Mouse (Mus musculus) myocyte (in vitro differentiated cells): ENCODE measurements at regions not wholly inside any gene's neighbourhood (a gene's known extent, or its start where the extent isn't known, plus 50 kb on each side); places are given as distances from the start of the nearest gene placed in this dataset.

Source experiments
- CEBPB ChIP-seq: IDR thresholded peaks from 2 replicates; pipeline ENCODE4 v1.6.1; 2011; ENCODE audit warnings: mild to moderate bottlenecking, moderate library complexity; ENCODE audit not compliant: poor library complexity, insufficient read depth, severe bottlenecking
- E2F4 ChIP-seq: IDR thresholded peaks from one replicate; pipeline ENCODE4 v1.6.1; 2011; ENCODE audit warnings: mild to moderate bottlenecking, control low read depth, moderate library complexity; ENCODE audit not compliant: insufficient read depth
- MAX ChIP-seq: IDR thresholded peaks from one replicate; pipeline ENCODE4 v1.6.1; 2011; ENCODE audit warnings: low read depth, mild to moderate bottlenecking, control low read depth
- POLR2A ChIP-seq: IDR thresholded peaks from one replicate; pipeline ENCODE4 v1.6.1; 2011; ENCODE audit warnings: low read depth, mild to moderate bottlenecking, control low read depth, moderate library complexity; ENCODE audit not compliant: insufficient read length
- SRF ChIP-seq: IDR thresholded peaks from one replicate; pipeline ENCODE4 v1.6.1; 2011; ENCODE audit warnings: low read depth; ENCODE audit not compliant: control insufficient read depth, insufficient read length
- USF1 ChIP-seq: IDR thresholded peaks from one replicate; pipeline ENCODE4 v1.6.1; 2011; ENCODE audit warnings: low read depth, mild to moderate bottlenecking, control low read depth, moderate library complexity

- TF ChIP-seq POLR2A (no peak), USF1 (no peak), SRF (no peak), E2F4 (no peak), MAX (no peak), CEBPB (no peak)
These were observed 311.8 kb downstream of the Hace1 start for GRCm38 (mm10) chr10:45889381-45889951.
